Mouse (Mus musculus): Measurements from ENCODE around the gene Tmem119. TPM values are rescaled to one million over a fixed set of nuclear protein-coding genes. Genes with fewer than 3 reads are reported as not detected.

Tmem119 gene
- polyA plus RNA-seq (2015; fragmentation: Nextera tagmentation; extraction: Ambion mirVana), result 13.3 and 15.8 TPM in 2 replicates

DNA sequence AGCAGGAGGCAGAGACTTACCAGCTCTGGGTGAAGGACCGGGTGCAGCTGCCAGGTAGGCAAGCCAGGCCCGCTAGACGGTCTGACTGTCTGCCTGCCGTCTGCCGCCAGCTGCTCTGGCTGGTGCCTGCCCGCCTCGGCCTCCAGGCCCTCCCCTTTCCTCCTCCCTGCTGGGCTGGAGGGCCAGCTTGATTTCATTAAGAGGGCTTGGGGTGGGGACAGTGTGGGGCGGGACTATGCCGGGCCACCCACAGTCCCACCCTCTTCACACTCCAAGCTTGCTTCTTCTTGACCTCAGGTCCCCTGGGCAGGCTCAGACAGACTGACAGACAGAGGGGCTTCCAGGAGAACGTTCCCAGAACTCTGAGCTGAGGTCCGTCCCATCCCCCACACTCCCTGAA, at the start of gene Tmem119:
Gene Tmem119, minus strand, starts transcription at position 237 of the 400 bp plus-strand sequence.
- peak; percentile 53; the same call in 1 of the 2 replicates for ATAC-seq (ENCODE audit: extremely low read depth, insufficient number of reproducible peaks, low FRiP score, low TSS enrichment)
- peak within 1 kb of the TSS; percentile 58 for H3K4me2 ChIP-seq
- WGBS, result under 1% methylated on average over 11 of the region's 11 CpGs
- peaks cover 38% of the 10 kb centered on the region for H3K27me3 ChIP-seq (replicated peaks)
- no peaks in the 10 kb centered on the region for H3K9me3 ChIP-seq
- peak within 1 kb of the TSS; percentile 44 for H3K4me3 ChIP-seq
- H3K4me1 ChIP-seq, result peaks cover 36% of the 10 kb centered on the region
- H3K36me3 ChIP-seq, result no peaks in the 10 kb centered on the region
- H3K27ac ChIP-seq (replicated peaks), result peak within 1 kb of the TSS; percentile 53; the same call in 1 of the 2 replicates
- H3K9ac ChIP-seq, result peak within 1 kb of the TSS; percentile 74

- H3K4me2 ChIP-seq, result no peak overlapping the region
- 0 out of 2 replicates have a peak overlapping the region, but pooled peaks have one; percentile 9 for H3K9ac ChIP-seq
- H3K27ac ChIP-seq (replicated peaks), result no peak overlapping the region
- H3K4me3 ChIP-seq, result no peak overlapping the region
- H3K27me3 ChIP-seq (replicated peaks), result no peaks in the 10 kb centered on the region
- H3K9me3 ChIP-seq, result no peaks in the 10 kb centered on the region
- peaks cover 7% of the 10 kb centered on the region for H3K4me1 ChIP-seq
- no peak for ATAC-seq (ENCODE audit: extremely low read depth, insufficient number of reproducible peaks, low FRiP score, low TSS enrichment)
- peaks cover 99% of the 10 kb centered on the region for H3K36me3 ChIP-seq
- WGBS, result 77% methylated on average over 9 of the region's 9 CpGs
Observed at GRCm38 (mm10) chr5:113847636-113848035, 47.3 kb upstream of the Tmem119 start.

DNA sequence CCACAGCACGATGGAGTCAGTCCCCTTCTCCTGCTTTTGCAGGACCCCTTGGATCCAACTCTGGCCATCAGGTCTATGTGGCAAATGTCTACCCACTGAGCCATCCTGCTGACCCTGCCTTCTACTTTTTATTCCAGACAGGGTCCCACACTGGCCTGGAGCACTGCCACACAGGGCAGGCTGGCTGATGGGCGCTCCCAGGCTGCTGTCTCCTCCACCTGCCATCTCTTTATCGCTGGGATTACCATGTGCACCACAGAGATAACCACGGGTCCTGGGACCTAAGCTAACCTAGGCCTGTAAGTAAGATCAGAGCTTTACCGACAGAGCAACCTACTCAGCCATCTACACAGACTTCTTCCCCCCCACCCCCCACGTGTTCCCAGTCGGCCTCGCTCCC, 46.3 kb upstream of the Tmem119 start:
- Histone ChIP-seq H3K27ac (replicated peaks) (no peak overlapping the region), H3K4me3 (no peak overlapping the region), H3K27me3 (replicated peaks) (no peaks in the 10 kb centered on the region), H3K9ac (no peak overlapping the region), H3K36me3 (peaks cover 99% of the 10 kb centered on the region), H3K9me3 (no peaks in the 10 kb centered on the region), H3K4me2 (no peak overlapping the region), H3K4me1 (peaks cover 8% of the 10 kb centered on the region)
- no peak for ATAC-seq (ENCODE audit: extremely low read depth, insufficient number of reproducible peaks, low FRiP score, low TSS enrichment)
- WGBS, result 83% methylated on average over 8 of the region's 8 CpGs

GRCm38 (mm10) chr5:113845627-113846026, 45.3 kb upstream of the Tmem119 start:
- Histone ChIP-seq H3K9me3 (no peaks in the 10 kb centered on the region), H3K36me3 (peaks cover 94% of the 10 kb centered on the region), H3K4me3 (no peak overlapping the region), H3K9ac (no peak overlapping the region), H3K27me3 (replicated peaks) (no peaks in the 10 kb centered on the region), H3K4me1 (peaks cover 4% of the 10 kb centered on the region), H3K4me2 (no peak overlapping the region), H3K27ac (replicated peaks) (no peak overlapping the region)
- WGBS, result 87% methylated on average over 8 of the region's 8 CpGs
- ATAC-seq (ENCODE audit: extremely low read depth, insufficient number of reproducible peaks, low FRiP score, low TSS enrichment), result no peak

- no peak for ATAC-seq (ENCODE audit: extremely low read depth, insufficient number of reproducible peaks, low FRiP score, low TSS enrichment)
- H3K36me3 ChIP-seq, result peaks cover 93% of the 10 kb centered on the region
Observed at GRCm38 (mm10) chr5:113844721-113845120, 44.4 kb upstream of the Tmem119 start.

GRCm38 (mm10) chr5:113844106-113844505, 43.8 kb upstream of the Tmem119 start:
- Histone ChIP-seq H3K4me3 (no peak overlapping the region), H3K9ac (no peak overlapping the region), H3K9me3 (no peaks in the 10 kb centered on the region), H3K27ac (replicated peaks) (no peak overlapping the region), H3K27me3 (replicated peaks) (no peaks in the 10 kb centered on the region), H3K36me3 (peaks cover 88% of the 10 kb centered on the region), H3K4me1 (0 out of 2 replicates have a peak, but pooled peaks cover 2% of the 10 kb centered on the region), H3K4me2 (no peak overlapping the region)
- ATAC-seq (ENCODE audit: extremely low read depth, insufficient number of reproducible peaks, low FRiP score, low TSS enrichment), result no peak
- 74% methylated on average over 15 of the region's 15 CpGs for WGBS

More at GRCm38 (mm10) chr5:113844721-113845120, 44.4 kb upstream of the Tmem119 start:
- Histone ChIP-seq H3K4me3 (no peak overlapping the region), H3K9ac (no peak overlapping the region), H3K27me3 (replicated peaks) (no peaks in the 10 kb centered on the region), H3K4me2 (no peak overlapping the region), H3K4me1 (0 out of 2 replicates have a peak, but pooled peaks cover 2% of the 10 kb centered on the region), H3K9me3 (no peaks in the 10 kb centered on the region), H3K27ac (replicated peaks) (no peak overlapping the region)
- WGBS, result 59% methylated on average over 7 of the region's 7 CpGs

DNA sequence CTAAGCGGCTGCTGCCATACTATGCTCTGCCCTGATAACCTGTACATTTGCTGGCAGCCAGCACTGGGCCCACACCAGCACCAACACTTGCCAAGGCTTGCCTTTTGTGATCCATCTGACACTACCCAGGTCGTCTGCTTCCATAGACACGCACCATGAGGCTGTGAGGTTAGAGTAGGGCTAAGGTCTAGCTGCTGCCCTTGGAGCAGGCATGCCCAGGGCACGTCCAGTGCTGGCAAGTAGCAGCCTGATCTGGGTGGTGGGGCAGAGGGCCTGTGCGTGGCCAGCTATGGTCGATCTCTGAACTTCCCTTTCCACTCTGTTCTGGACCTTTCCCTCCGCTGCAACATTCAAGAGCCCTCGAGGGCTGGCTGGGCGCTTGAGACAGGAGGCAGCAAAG, 42.6 kb upstream of the Tmem119 start:
- Histone ChIP-seq H3K27ac (replicated peaks) (no peak overlapping the region), H3K4me3 (no peak overlapping the region), H3K4me1 (0 out of 2 replicates have a peak, but pooled peaks cover 2% of the 10 kb centered on the region), H3K4me2 (no peak overlapping the region), H3K36me3 (peaks cover 76% of the 10 kb centered on the region), H3K9me3 (no peaks in the 10 kb centered on the region), H3K9ac (no peak overlapping the region), H3K27me3 (replicated peaks) (no peaks in the 10 kb centered on the region)
- no peak for ATAC-seq (ENCODE audit: extremely low read depth, insufficient number of reproducible peaks, low FRiP score, low TSS enrichment)
- WGBS, result 86% methylated on average over 9 of the region's 9 CpGs

- no peak overlapping the region for H3K4me2 ChIP-seq
- H3K27ac ChIP-seq (replicated peaks), result peak overlapping the region; percentile 12; the same call in 1 of the 2 replicates
- H3K36me3 ChIP-seq, result peaks cover 70% of the 10 kb centered on the region
- 75% methylated on average over 9 of the region's 9 CpGs for WGBS
- no peaks in the 10 kb centered on the region for H3K27me3 ChIP-seq (replicated peaks)
- no peak overlapping the region for H3K9ac ChIP-seq
- H3K4me1 ChIP-seq, result 0 out of 2 replicates have a peak, but pooled peaks cover 2% of the 10 kb centered on the region
- H3K4me3 ChIP-seq, result no peak overlapping the region
- ATAC-seq (ENCODE audit: extremely low read depth, insufficient number of reproducible peaks, low FRiP score, low TSS enrichment), result no peak
- no peaks in the 10 kb centered on the region for H3K9me3 ChIP-seq
Observed at GRCm38 (mm10) chr5:113842244-113842643, 41.9 kb upstream of the Tmem119 start.

GRCm38 (mm10) chr5:113841243-113842225, 41.2 kb upstream of the Tmem119 start:
- WGBS, result 77% methylated on average over 23 of the region's 23 CpGs
- Histone ChIP-seq H3K4me3 (no peak overlapping the region), H3K9ac (no peak overlapping the region), H3K27me3 (replicated peaks) (no peaks in the 10 kb centered on the region), H3K4me2 (no peak overlapping the region), H3K36me3 (peaks cover 63% of the 10 kb centered on the region), H3K27ac (replicated peaks) (no peak overlapping the region; the same call in 1 of the 2 replicates), H3K9me3 (no peaks in the 10 kb centered on the region), H3K4me1 (0 out of 2 replicates have a peak, but pooled peaks cover 2% of the 10 kb centered on the region)
- ATAC-seq (ENCODE audit: extremely low read depth, insufficient number of reproducible peaks, low FRiP score, low TSS enrichment), result no peak

DNA sequence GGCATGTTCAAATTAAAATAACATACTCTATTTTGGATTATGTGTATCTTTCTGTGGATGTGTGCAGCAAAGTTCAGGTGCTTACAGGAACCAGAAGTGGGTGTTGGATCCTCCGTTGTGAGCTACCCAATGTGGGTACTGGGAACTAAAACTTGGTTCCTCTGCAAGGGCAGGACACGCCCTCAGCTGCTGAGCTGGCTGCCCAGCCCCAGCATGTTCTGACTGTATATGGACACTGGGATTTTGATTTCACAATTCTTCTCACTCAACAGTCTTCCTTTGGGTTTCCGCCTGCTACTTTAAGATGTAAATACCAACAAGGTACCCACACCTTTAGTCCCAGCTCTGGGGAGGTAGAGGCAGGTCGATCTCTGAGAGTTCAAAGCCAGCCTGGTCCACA, 40.1 kb upstream of the Tmem119 start:
- no peak overlapping the region for H3K9ac ChIP-seq
- H3K4me2 ChIP-seq, result no peak overlapping the region
- H3K9me3 ChIP-seq, result no peaks in the 10 kb centered on the region
- 83% methylated on average over 4 of the region's 4 CpGs for WGBS
- ATAC-seq (ENCODE audit: extremely low read depth, insufficient number of reproducible peaks, low FRiP score, low TSS enrichment), result no peak
- H3K27me3 ChIP-seq (replicated peaks), result no peaks in the 10 kb centered on the region
- H3K36me3 ChIP-seq, result peaks cover 52% of the 10 kb centered on the region
- H3K4me1 ChIP-seq, result 0 out of 2 replicates have a peak, but pooled peaks cover 2% of the 10 kb centered on the region
- no peak overlapping the region for H3K4me3 ChIP-seq
- no peak overlapping the region for H3K27ac ChIP-seq (replicated peaks)

- H3K9ac ChIP-seq, result no peak overlapping the region
- no peaks in the 10 kb centered on the region for H3K27me3 ChIP-seq (replicated peaks)
- no peak overlapping the region for H3K4me2 ChIP-seq
- no peak overlapping the region for H3K27ac ChIP-seq (replicated peaks)
- H3K36me3 ChIP-seq, result peaks cover 17% of the 10 kb centered on the region
- H3K9me3 ChIP-seq, result no peaks in the 10 kb centered on the region
- 0 out of 2 replicates have a peak, but pooled peaks cover 2% of the 10 kb centered on the region for H3K4me1 ChIP-seq
- no peak for ATAC-seq (ENCODE audit: extremely low read depth, insufficient number of reproducible peaks, low FRiP score, low TSS enrichment)
- no peak overlapping the region for H3K4me3 ChIP-seq
- 84% methylated on average over 10 of the region's 10 CpGs for WGBS
Observed at GRCm38 (mm10) chr5:113836961-113837360, 36.6 kb upstream of the Tmem119 start.
